Mouse (Mus musculus) NIH3T3 (cell line): ENCODE results near the gene Sp9.
A peak's percentile ranks its signal among the peaks of the same experiment; 100 is the strongest.

Experiments used
- DNase-seq: peaks from one replicate; pipeline ENCODE4 v3.0.0-alpha.2; 2012; ENCODE audit warnings: low read depth

Sp9 gene

GRCm38 (mm10) chr2:73271459-73272161, at the start of gene Sp9:
Gene Sp9 (plus strand): TSS chr2:73271925.
- no peak for DNase-seq

GRCm38 (mm10) chr2:73231081-73231480, 40.6 kb upstream of the Sp9 start:
- DNase-seq = no peak

- no peak for DNase-seq
Observed at GRCm38 (mm10) chr2:73241299-73241698, 30.4 kb upstream of the Sp9 start.

- no peak for DNase-seq
Observed at GRCm38 (mm10) chr2:73248701-73249100, 23.0 kb upstream of the Sp9 start.

GRCm38 (mm10) chr2:73263172-73263765, 8.5 kb upstream of the Sp9 start:
- DNase-seq = peak; percentile 11

- no peak for DNase-seq
Observed at GRCm38 (mm10) chr2:73263794-73264610, 7.7 kb upstream of the Sp9 start.

GRCm38 (mm10) chr2:73264611-73265195, 7.0 kb upstream of the Sp9 start:
- no peak for DNase-seq

- DNase-seq = peak; percentile 9
Observed at GRCm38 (mm10) chr2:73266011-73266410, 5.7 kb upstream of the Sp9 start.

- DNase-seq = no peak
Observed at GRCm38 (mm10) chr2:73266623-73267022, 5.1 kb upstream of the Sp9 start.

GRCm38 (mm10) chr2:73267231-73267630, 4.5 kb upstream of the Sp9 start:
- DNase-seq = no peak

- no peak for DNase-seq
Observed at GRCm38 (mm10) chr2:73267818-73268217, 3.9 kb upstream of the Sp9 start.

GRCm38 (mm10) chr2:73268281-73268680, 3.4 kb upstream of the Sp9 start:
- DNase-seq = no peak

GRCm38 (mm10) chr2:73268836-73269395, 2.8 kb upstream of the Sp9 start:
- DNase-seq = no peak

GRCm38 (mm10) chr2:73269666-73270065, 2.1 kb upstream of the Sp9 start:
- DNase-seq = no peak

- no peak for DNase-seq
Observed at GRCm38 (mm10) chr2:73270071-73270592, 1.6 kb upstream of the Sp9 start.

- no peak for DNase-seq
Observed at GRCm38 (mm10) chr2:73270593-73271458, 899 bp upstream of the Sp9 start.

GRCm38 (mm10) chr2:73272351-73273248, 875 bp downstream of the Sp9 start:
- no peak for DNase-seq

- no peak for DNase-seq
Observed at GRCm38 (mm10) chr2:73273249-73274118, 1.8 kb downstream of the Sp9 start.
